Mouse (Mus musculus): Measurements from ENCODE around the gene Gm8947. TPM values are rescaled to one million over a fixed set of nuclear protein-coding genes. Genes with fewer than 3 reads are reported as not detected.
"Not testable (repeated sequence)": the region's sequence is repeated elsewhere in the genome, so short reads cannot be mapped to it uniquely, and the experiment has no call there.

Gm8947 gene
- polyA plus RNA-seq, 1 experiment: 0.13 TPM

DNA sequence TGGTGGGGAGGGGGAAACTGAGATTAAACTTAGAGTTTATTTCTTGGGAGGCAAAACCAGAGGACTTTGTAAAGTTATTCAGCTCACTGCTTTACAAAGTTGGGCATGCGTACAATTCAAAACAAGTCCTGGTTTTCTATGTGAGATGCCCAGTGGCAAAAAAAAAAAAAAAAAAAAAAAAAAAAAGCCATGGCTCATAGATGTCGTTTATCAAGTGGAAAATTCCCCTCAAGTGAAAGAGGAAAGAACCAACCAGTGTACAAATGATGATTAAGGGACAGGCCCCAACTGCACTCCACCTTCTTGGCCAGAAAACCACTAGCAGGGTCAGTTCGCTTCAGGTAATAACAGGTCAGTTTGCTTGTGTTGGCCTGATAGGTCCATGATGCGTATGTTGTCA, 3.7 kb upstream of the Gm8947 start:
- TF ChIP-seq E2F4 (IDR thresholded peaks at IDR 0.05; ENCODE audit: insufficient read depth) (no peak), TCF3 (IDR thresholded peaks at IDR 0.05; ENCODE audit: insufficient read length, low read depth) (no peak), MYOG (IDR thresholded peaks at IDR 0.05; ENCODE audit: control insufficient read depth in 1 of 3, insufficient read depth in 1 of 3, insufficient read length in 2 of 3, low read depth in 2 of 3) (no peak), POLR2AphosphoS2 (IDR thresholded peaks at IDR 0.05; ENCODE audit: insufficient read length, low read depth) (no peak), MAX (IDR thresholded peaks at IDR 0.05; ENCODE audit: low read depth) (no peak), POLR2A (IDR thresholded peaks at IDR 0.05; ENCODE audit: insufficient read length, low read depth) (no peak), TCF12 (IDR thresholded peaks at IDR 0.05; ENCODE audit: insufficient read depth, poor library complexity, severe bottlenecking) (no peak), MYOD1 (IDR thresholded peaks at IDR 0.05; ENCODE audit: control insufficient read depth in 1 of 3, insufficient read length in 2 of 3, low read depth in 2 of 3) (no peak), CEBPB (IDR thresholded peaks at IDR 0.05; ENCODE audit: insufficient read depth, poor library complexity, severe bottlenecking) (no peak), USF1 (IDR thresholded peaks at IDR 0.05; ENCODE audit: low read depth) (no peak), SRF (IDR thresholded peaks at IDR 0.05; ENCODE audit: control insufficient read depth, insufficient read length, low read depth) (no peak), REST (IDR thresholded peaks at IDR 0.05; ENCODE audit: insufficient read depth, insufficient read length) (no peak)
- no peaks in the 10 kb centered on the region for H3K27me3 ChIP-seq (ENCODE audit: control insufficient read depth, insufficient read depth, insufficient read length)

DNA sequence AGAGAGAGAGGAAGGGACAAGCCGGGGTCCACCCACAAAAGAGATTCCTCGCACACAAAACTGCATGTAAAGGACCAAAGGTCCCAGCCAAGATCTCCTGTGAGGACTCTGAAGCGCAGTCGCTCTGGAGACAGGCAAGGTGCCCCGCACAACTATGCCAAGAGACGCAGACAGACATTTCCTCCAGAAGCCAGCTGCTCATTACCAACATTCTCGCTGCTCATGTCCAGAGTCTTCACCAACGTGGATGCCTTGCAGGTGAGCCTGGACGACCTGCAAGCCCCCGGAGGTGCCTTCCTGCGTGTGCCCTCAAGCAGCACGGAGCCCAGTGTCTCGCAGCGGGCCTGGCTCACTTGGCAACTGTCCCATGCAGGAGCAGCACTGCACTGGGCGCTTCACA, 563 bp downstream of the Gm8947 start:
- H3K27me3 ChIP-seq (ENCODE audit: control insufficient read depth, insufficient read depth, insufficient read length); H3K4me2 ChIP-seq (ENCODE audit: low read depth); H3K79me2 ChIP-seq (ENCODE audit: control insufficient read depth, insufficient read depth); H3K36me3 ChIP-seq (ENCODE audit: control insufficient read depth, insufficient read depth); H3ac ChIP-seq (ENCODE audit: control insufficient read depth, insufficient read length); H3K4me3 ChIP-seq: not testable (repeated sequence)

More for the DNA sequence above, 3.7 kb upstream of the Gm8947 start:
- Histone ChIP-seq H3K4me3 (no peak overlapping the region), H3K79me2 (ENCODE audit: control insufficient read depth, insufficient read depth) (no peaks in the 10 kb centered on the region), H3ac (ENCODE audit: control insufficient read depth, insufficient read length) (no peak overlapping the region), H3K36me3 (ENCODE audit: control insufficient read depth, insufficient read depth) (no peaks in the 10 kb centered on the region), H3K4me2 (ENCODE audit: low read depth) (no peak overlapping the region)

- H3ac ChIP-seq (ENCODE audit: control insufficient read depth, insufficient read length); H3K79me2 ChIP-seq (ENCODE audit: control insufficient read depth, insufficient read depth); H3K36me3 ChIP-seq (ENCODE audit: control insufficient read depth, insufficient read depth): not testable (repeated sequence)
Observed at GRCm38 (mm10) chr1:151195986-151196385, 3.8 kb downstream of the Gm8947 start.

GRCm38 (mm10) chr1:151196690-151197089, 4.5 kb downstream of the Gm8947 start:
- H3K79me2 ChIP-seq (ENCODE audit: control insufficient read depth, insufficient read depth); H3K4me2 ChIP-seq (ENCODE audit: low read depth); H3K36me3 ChIP-seq (ENCODE audit: control insufficient read depth, insufficient read depth); H3K4me3 ChIP-seq; H3K27me3 ChIP-seq (ENCODE audit: control insufficient read depth, insufficient read depth, insufficient read length); H3ac ChIP-seq (ENCODE audit: control insufficient read depth, insufficient read length): not testable (repeated sequence)

More at GRCm38 (mm10) chr1:151195986-151196385, 3.8 kb downstream of the Gm8947 start:
- H3K4me3 ChIP-seq; H3K4me2 ChIP-seq (ENCODE audit: low read depth); H3K27me3 ChIP-seq (ENCODE audit: control insufficient read depth, insufficient read depth, insufficient read length): not testable (repeated sequence)

DNA sequence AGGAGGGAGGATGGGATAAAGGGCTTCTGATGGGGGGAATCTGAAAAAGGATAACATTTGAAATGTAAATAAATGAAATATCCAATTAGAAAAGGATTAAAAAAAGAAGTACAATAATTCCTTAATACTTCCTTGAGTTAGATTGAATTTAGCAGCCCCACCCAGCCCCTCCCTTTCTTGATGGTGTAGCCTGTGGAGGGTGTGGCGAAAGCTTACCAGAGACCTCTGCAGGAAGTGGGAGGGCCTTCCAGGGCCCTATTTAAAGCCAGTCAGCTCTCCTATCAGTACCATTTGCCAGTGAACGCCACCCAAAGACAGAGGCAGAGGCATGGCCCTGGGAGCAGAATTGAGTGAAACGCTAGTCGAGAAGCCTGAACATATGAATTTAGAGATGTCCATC, 5.9 kb downstream of the Gm8947 start, which contains the start of gene Gm47995:
Gene Gm47995 (plus strand): TSS at position 329 of the 400 bp plus-strand sequence.
- H3K4me3 ChIP-seq; H3ac ChIP-seq (ENCODE audit: control insufficient read depth, insufficient read length); H3K79me2 ChIP-seq (ENCODE audit: control insufficient read depth, insufficient read depth); H3K36me3 ChIP-seq (ENCODE audit: control insufficient read depth, insufficient read depth); H3K27me3 ChIP-seq (ENCODE audit: control insufficient read depth, insufficient read depth, insufficient read length); H3K4me2 ChIP-seq (ENCODE audit: low read depth): not testable (repeated sequence)

DNA sequence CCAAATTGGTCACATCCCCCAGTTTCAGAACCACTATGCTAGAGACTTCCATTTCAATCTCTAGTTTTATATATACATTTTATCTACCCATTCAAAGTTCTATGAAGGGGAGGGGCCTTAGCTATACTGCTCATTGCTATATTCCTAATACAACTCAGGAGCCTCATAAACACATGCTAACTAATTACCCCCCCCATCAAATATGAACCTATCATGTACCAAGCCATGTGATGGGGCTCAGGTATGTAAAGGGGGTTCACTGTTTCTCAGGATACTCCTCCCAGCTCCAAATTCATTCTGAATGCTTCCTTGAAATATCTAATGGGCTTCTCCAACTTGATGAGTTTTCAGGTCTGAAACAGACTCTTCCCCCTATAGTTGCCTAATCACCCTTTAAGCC, 8.4 kb downstream of the Gm8947 start:
- H3K27me3 ChIP-seq (ENCODE audit: control insufficient read depth, insufficient read depth, insufficient read length); H3K4me3 ChIP-seq; H3K79me2 ChIP-seq (ENCODE audit: control insufficient read depth, insufficient read depth); H3K36me3 ChIP-seq (ENCODE audit: control insufficient read depth, insufficient read depth); H3K4me2 ChIP-seq (ENCODE audit: low read depth); H3ac ChIP-seq (ENCODE audit: control insufficient read depth, insufficient read length): not testable (repeated sequence)

DNA sequence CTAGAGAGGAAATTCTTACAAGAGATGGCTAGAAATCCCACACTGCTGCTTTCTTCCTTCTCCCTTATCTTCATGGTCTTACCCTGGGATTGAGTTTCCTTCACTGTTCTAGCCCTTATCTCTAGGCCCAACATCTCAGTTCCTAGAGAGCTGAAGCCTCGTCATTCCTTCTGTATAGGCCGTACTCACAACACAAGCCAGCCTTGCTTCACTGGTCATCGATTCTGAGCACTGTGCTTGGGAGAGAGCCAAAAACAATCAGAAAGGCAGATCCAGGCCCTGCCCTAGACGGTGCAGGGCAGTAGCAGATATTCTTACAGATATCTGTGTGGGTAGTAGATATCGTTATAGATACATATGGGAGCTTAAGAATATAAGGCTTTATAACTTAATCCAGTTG, 10.6 kb downstream of the Gm8947 start:
- H3K27me3 ChIP-seq (ENCODE audit: control insufficient read depth, insufficient read depth, insufficient read length); H3ac ChIP-seq (ENCODE audit: control insufficient read depth, insufficient read length); H3K79me2 ChIP-seq (ENCODE audit: control insufficient read depth, insufficient read depth); H3K4me2 ChIP-seq (ENCODE audit: low read depth); H3K4me3 ChIP-seq; H3K36me3 ChIP-seq (ENCODE audit: control insufficient read depth, insufficient read depth): not testable (repeated sequence)

- not testable (repeated sequence) for H3K4me2 ChIP-seq (ENCODE audit: low read depth); H3K79me2 ChIP-seq (ENCODE audit: control insufficient read depth, insufficient read depth); H3ac ChIP-seq (ENCODE audit: control insufficient read depth, insufficient read length); H3K4me3 ChIP-seq; H3K36me3 ChIP-seq (ENCODE audit: control insufficient read depth, insufficient read depth); H3K27me3 ChIP-seq (ENCODE audit: control insufficient read depth, insufficient read depth, insufficient read length)
Observed at GRCm38 (mm10) chr1:151203818-151204217, 11.6 kb downstream of the Gm8947 start, which contains the start of gene 3110040M04Rik. Gene 3110040M04Rik, plus strand, starts transcription at chr1:151204121.

GRCm38 (mm10) chr1:151208493-151208892, 16.3 kb downstream of the Gm8947 start:
- H3K36me3 ChIP-seq (ENCODE audit: control insufficient read depth, insufficient read depth); H3K4me3 ChIP-seq; H3K79me2 ChIP-seq (ENCODE audit: control insufficient read depth, insufficient read depth); H3K4me2 ChIP-seq (ENCODE audit: low read depth); H3K27me3 ChIP-seq (ENCODE audit: control insufficient read depth, insufficient read depth, insufficient read length); H3ac ChIP-seq (ENCODE audit: control insufficient read depth, insufficient read length): not testable (repeated sequence)

DNA sequence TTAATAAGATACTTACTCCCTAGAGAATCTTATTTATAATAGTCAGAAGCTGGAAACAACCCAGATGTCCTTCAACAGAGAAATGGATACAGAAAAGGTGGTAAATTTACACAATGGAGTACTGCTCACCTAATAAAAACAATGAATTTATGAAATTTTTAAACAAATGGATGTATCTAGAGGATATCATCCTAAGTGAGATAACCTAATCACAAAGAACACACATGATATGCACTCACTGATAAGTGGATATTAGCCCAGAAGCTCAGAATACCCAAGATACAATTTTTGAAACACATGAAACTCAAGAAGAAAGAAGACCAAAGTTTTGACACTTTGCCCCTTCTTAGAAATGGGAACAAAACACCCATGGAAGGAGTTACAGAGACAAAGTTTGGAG, 16.8 kb downstream of the Gm8947 start:
- H3K36me3 ChIP-seq (ENCODE audit: control insufficient read depth, insufficient read depth); H3K79me2 ChIP-seq (ENCODE audit: control insufficient read depth, insufficient read depth); H3K27me3 ChIP-seq (ENCODE audit: control insufficient read depth, insufficient read depth, insufficient read length); H3K4me2 ChIP-seq (ENCODE audit: low read depth); H3ac ChIP-seq (ENCODE audit: control insufficient read depth, insufficient read length); H3K4me3 ChIP-seq: not testable (repeated sequence)
